Mouse (Mus musculus): Measurements from ENCODE around the gene Prrt3.

Prrt3 gene

DNA sequence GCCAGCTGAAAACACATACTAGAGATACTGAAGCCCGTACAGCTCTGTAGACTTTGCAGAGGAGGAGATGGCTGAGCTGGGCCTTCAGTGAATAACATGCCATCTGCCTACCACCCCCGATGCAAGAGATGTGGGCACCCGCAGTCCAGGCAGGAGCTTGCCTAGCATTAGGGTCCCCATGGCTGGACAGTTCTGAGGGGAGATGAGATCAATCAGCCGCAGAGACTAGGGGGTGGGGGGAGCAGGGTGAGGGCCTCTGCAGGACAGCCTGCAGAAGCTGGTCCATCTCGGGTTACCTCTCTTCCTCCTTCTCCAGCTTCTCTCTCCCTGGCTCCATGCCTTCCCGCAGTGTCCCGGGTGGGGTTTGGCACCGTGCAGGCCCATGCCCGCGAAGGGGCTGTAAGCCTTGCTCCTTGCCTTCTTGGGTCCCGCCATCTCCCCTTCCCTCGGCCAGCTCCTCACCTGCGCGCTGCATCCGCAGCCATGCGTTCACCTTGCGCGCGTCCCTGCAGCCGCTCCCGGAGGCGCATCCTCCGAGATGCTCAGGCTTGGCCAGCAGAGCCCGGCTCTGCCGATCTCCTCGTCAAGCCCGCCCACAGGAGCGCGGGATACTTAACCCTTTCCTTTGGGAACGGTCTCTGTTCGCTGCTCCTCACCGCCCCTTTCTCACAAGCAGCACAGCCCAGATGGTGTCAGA, at the start of gene Prrt3:
Gene Prrt3, minus strand, starts transcription at position 544 of the 697 bp plus-strand sequence.
- DNase-seq (ENCODE audit: low read depth, low spot score) = peak; percentile 54

DNA sequence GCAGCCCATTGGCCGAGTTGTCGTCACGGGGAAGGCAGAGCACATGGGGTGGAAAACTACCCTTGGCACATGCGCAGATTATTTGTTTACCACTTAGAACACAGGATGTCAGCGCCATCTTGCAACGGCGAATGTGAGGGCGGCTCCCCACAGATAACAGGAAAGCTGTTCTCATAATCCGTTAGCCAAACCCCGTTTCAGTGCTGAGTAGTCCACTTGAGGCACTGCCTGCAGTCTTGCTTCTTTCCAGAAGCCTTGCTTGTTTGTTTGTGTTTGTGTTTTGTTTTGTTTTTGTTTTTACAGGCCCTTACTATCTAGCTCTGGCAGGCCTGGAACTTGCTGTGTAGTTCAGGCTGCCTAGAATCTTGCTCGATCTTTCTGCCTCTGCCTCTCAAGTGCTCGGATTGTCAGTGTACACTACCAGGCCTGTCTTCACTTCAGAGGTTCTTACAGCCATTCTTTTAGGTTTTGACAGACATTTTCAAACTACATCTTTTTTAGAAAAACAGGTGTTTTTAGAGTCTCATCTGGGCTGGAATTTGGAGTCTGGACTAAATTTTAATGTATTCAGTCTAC, 42.3 kb upstream of the Prrt3 start:
- DNase-seq (ENCODE audit: low read depth, low spot score) = no peak

DNA sequence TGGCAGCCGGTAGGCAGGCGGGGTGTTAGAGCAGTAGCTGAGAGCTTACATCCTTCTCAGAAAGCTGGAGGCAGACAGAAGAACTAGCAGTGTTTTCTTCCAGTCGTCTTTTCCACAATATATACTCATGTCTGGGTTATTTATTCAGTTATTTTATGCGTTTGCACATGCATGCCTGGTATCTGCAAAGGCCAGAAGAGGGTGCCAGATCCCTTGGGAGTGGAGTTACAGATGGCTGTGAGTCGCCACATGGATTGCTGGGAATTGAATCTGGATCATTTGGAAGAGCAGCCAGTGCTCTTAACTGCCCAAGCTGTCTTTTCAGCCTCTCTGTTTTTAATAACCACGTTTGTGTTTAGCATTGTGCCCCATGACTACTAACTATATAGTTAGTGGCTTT, 39.9 kb upstream of the Prrt3 start:
- no peak for DNase-seq (ENCODE audit: low read depth, low spot score)

DNA sequence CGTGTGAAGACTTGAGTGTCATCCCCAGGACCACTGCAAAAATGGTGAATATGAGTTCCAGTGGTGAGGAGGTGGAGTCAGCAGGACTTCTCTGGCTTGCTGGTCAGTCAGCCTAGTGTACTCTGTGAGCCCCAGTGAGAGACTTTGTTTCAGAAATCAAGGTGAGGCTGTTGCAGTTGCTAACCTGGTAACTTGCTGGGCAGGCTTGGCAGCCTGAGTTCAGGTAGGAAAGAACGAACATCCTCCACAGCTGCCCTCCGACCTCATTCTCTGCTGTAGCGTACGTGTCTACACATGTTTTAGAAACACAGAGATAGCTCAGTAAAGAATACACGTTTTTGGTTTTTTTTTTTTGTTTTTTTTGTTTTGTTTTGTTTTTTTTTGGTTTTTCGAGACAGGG, 33.2 kb upstream of the Prrt3 start:
- no peak for DNase-seq (ENCODE audit: low read depth, low spot score)

DNA sequence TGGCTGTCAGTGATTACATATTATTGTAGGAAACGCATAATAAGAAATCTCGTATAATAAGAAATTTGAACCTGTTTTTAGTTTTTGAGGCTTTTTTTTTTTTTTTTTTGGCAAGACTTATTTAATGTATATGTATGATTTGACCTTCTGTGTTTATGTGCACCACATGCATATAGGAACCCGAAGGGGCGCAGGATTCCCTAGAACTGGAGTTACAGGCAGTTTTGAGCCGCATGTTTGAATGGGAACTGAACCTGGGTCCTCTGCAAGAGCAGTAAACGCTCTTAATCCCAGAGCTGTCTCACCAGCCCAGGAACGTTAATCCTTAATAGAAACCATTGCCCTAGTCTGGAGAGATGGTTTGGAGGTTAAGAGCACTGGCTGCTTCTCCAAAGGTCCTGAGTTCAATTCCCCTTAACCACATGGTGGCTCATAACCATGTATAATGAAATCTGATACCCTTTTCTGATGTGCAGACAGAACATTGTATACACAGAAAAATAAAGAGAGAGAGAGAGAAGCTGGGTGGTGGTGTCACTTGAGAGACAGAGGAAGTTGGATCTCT, 30.2 kb upstream of the Prrt3 start:
- DNase-seq (ENCODE audit: low read depth, low spot score) = no peak

DNA sequence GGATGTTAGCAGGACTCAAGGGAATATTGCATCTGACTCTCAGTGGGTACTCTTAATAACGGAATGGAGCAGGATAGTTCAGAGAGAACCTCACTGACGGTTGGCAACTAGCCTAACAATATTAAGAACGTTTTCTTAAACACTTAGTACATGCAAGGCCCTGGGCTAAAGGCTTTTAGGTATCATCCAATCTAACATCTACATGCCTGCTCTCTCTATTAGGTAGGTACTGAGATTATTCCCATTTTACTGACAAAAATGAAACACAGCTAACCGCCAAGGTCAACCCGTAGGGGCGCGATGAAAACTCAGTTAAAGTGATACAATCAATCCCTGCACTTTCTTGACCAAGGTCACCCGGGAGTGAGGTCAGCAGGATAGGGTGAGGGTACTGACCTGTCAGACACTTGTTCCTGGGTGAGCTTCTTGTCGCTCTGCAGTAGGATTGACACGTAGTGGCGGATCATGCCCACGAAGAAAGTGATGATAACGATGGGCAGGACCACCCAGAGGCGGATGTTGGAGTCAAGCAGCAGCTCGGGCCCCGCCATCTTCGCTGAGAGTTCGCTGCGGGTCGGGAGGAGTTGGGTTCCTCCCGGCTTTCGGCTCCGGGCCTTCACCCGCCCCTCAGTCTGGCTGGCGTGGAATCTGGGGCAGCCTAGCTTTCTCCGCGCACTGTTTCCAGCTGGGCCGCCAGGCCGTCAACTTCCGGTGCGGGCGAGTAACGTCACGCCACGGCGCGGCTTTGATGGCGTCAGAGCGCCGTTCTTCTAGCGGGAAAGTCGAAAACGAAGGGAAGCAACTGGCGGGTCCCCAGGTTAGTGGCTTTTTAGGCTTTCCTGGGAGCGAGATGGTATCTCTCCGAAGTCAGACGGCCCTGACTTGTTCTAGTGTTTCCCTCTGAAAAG, 29.5 kb upstream of the Prrt3 start, which contains the start of the genes Emc3 and Fancd2:
Gene Emc3, minus strand, starts transcription at position 721 of the 908 bp plus-strand sequence.
Gene Fancd2, plus strand, starts transcription at position 751 of the 908 bp plus-strand sequence.
- DNase-seq (ENCODE audit: low read depth, low spot score) = peak; percentile 94

DNA sequence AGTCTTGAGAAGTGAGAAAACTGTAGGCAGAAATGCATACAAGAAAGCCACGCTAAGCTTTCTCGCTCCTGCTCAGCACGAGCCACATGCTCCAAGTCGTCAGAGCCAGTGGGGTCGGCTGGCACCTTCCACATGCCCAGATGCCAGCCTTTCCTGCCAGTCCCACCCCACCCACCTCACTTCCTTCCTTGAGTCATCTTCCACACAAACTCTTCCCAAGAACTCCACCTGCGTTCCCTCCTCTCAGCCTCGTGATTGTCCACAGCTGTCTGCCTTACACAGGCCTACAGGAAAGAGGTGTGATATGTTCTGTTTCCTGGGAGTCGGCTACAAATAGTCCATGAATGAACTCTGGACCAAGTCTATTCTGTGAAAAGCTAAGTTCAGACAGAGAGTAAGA, 21.7 kb upstream of the Prrt3 start:
- no peak for DNase-seq (ENCODE audit: low read depth, low spot score)

DNA sequence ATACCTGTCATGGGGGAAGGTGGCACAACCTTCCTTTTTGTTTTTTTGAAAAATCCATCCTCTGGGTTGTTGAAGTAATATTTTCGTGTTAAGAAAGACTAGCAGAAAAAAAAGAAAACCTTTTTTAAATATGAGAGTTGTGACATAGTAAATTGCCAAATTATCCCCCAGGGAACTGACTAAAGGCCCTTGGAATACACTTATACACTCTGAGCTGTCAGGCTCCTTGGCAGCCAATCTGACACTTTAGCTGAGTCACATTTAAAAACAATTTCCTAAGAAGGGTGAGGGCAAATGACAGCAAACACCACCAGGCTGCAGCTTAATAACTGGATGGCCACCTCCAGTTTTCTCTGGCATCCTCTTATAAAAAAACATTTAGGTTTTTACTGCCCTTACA, 20.6 kb upstream of the Prrt3 start:
- no peak for DNase-seq (ENCODE audit: low read depth, low spot score)

DNA sequence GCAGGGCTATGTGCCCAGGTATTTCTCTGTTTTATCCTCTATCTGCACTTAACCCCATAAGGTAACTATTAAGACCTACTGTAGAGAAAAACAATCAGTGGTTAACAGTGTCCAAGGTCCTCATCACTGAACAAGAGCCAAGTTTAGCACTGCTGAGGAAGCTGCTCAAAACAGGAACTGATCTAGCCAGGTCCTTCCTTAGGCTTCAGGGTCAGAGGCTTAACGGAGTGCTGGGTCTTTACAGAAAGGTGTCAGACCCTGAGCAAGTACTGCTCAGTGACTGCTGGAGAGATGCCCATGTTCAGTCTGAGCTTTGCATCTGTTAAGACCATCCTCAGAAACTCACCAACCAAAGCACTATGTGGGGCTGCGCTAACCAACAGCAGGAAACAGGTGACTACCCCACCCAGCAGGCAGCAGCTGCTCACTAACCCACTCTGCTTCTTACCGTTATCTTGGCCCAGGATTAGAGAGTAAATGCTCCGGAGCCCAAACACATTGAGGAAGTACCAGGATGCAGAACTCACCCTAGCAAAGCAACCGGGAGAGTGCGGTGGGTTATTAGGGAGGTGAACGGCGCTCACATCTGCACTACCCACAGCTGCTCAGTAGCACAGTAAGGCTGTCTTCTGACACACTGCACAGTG, 15.8 kb upstream of the Prrt3 start:
- DNase-seq (ENCODE audit: low read depth, low spot score) = no peak

DNA sequence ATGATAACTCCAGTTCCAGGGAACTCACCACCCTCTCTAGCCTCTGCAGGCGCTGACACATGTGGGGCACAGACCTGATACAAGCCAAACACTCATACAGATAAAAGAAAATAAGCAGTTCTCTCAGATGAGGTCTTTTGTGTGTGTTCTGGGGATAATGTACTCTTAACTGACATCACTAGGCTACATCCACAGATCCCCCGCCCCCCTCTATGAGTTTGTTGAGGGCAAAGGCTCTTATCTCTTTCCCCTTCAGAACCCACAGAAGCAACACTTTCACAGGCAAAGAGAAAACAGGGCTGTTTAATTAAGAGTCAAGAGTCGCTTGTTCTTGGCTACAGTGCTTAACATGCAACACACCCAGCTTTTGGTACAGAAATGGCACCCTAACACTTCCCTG, 12.9 kb upstream of the Prrt3 start:
- DNase-seq (ENCODE audit: low read depth, low spot score) = no peak

DNA sequence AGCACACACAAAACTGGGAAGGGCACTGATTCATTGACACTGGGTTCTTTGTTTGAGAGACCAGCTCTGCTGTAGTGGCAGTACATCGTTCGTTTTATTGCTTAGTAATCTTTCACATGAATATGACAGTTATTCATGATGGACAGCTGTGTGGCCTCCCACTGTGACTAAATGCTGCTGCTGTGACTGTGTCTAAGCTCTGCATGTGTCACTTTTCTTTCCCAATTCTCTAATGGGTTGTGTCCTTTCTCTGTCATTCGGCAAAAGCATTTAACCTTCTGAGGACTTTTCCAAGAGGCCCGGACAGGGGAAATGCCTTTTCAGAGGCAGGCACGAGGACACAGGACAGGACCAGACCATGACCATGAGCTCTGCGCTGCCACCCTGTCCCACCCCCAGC, 12.2 kb upstream of the Prrt3 start:
- DNase-seq (ENCODE audit: low read depth, low spot score) = no peak

DNA sequence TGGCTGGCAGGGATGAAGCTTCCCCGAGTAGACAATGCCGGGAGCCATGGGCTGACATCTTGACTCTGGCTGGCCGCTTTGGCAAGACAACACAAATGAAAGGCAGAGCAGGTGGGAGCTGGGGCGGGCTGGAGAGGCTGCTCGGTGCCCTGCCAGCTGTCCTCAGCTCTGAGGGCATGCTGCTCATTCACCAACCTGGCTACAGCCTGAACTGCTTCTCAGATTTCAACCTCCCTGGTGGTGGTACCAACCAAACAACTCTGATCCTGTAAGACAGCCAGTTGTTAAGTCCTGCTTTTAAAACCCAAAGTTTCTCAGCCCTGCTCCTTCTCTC, 7.2 kb upstream of the Prrt3 start:
- no peak for DNase-seq (ENCODE audit: low read depth, low spot score)

DNA sequence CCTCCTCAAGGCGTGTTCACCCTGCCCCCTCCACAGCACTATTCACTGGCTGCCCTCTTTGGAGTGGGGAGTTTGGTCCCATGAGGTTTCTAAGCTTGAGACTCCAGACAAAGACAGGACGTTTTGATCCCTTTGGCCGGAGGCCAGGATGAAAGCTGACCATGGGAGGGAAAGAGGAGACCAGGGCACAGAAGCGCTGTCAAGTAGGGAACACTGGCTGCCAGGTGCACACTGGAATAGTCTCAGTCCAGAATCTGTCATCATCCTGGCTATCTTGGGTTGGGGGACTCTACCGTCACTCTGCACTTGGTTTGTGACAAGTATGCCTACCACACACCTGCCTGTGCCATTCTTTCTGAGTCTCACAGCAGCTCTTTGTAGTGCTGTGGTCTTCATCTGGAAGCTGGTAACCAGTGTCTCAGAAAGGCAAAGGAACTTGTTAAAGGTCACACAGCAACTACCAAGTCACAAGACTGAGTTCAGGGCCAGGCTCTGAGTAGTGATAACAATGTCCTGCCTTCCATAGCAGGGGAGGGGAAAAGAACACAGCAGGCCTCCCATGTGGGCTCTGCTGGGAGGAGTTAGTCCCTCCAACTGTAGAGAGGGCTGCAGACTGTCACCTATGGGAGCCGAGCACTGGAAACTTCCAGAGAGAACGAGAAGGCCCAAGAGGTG, 6.7 kb upstream of the Prrt3 start:
- DNase-seq (ENCODE audit: low read depth, low spot score) = no peak

DNA sequence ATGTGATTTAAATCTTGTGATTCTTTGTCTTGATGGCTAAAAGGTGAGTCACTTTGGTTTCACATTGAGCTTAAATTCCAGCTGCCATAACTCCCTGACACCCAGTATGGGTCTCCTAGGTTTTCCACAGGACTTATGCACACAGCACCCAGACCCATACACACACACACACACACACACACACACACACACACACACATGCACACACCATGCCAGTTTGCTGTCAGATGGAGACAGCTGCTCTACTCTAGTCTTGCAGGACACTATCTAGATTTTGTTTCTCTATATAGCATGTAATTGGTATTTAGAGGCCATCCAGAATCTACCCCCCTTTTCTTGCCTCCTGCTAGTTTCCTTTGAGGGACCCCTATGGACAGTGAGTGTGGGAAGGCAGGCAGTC, 5.4 kb upstream of the Prrt3 start:
- DNase-seq (ENCODE audit: low read depth, low spot score) = no peak

DNA sequence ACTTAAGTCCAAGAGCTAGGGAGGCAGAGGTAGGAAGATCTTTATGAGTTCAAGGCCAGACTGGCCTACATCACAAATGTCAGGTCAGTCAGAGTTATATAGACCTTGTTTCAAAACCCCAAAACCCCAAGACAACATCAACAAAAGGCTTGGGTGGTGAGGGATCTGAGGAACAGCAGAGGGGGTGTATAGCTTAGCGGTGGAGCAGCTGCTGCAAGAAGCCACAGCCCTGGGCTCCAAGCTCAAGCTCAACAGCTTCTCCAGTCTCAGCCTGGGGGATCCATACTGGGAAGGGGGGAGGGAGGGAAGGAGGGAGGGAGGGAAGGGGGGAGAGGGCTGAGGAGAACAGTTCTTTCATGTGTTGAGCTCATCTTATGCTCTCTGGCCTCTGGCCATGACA, 4.0 kb upstream of the Prrt3 start:
- DNase-seq (ENCODE audit: low read depth, low spot score) = no peak

DNA sequence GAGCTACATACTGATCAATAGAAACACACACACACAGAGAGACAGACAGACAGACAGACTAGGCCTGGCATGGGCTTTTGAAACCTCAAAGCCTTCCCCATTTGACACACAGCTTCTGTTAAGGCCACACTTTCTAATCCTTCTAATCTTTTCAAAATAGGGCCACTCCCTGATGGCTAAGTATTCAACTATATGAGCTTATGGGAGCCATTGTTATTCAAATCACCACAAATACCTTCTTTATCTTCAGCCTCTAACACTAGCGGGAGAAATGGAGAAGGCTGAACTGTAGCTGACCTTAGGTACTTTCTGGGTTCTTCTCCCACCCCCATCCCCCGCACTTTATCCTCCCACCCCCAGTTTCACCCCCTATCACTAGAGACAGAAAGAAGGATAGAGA, 1.1 kb upstream of the Prrt3 start:
- no peak for DNase-seq (ENCODE audit: low read depth, low spot score)

DNA sequence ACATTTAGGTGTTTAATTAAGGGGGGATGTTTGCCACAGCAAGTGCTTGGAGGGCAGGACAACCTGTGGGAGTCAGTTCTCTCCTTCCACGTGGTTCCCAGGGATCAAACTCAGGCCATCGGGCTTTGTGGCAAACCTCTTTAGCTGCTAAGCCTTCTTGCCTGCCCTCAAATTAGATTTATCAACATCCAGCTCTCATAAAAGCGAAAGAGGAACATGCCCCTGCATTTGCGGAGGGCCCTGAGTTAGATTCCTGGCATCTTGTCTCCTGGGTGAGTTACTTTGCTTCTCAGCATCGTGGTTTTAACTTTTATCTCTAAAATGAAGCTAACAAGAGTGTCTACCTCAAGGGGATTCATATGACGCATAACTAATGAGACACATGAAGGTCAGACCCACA, 2.4 kb downstream of the Prrt3 start:
- DNase-seq (ENCODE audit: low read depth, low spot score) = no peak

DNA sequence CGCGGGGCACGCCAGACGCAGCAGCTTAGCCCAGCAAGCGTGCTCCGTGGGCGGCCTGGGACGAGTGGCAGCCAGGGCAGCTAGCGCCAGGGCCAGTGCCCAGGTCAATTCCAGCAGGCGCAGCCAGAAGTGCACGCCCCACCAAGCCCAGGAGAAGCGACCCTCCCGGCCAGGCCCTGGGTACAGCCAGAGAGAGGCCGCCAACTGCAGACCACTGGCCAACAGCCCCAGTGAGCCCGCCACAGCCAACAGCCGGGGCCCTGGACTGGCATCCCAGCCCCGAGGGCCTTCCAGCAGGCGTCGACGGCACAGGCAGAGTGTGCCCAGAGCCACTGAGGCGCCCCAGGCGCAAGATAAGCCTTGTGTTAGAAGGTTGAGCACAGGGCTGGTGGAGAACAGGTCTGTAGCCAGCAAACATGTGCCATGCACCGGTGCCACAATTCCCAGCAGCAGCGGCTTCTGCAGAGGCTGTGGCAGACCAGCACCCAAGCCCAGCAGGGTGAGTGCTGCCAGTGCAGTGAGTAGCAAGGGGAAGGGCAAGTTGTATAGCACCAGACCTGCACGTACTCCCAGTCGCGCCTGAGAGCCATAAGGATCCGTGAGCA, 6.6 kb downstream of the Prrt3 start:
- no peak for DNase-seq (ENCODE audit: low read depth, low spot score)

DNA sequence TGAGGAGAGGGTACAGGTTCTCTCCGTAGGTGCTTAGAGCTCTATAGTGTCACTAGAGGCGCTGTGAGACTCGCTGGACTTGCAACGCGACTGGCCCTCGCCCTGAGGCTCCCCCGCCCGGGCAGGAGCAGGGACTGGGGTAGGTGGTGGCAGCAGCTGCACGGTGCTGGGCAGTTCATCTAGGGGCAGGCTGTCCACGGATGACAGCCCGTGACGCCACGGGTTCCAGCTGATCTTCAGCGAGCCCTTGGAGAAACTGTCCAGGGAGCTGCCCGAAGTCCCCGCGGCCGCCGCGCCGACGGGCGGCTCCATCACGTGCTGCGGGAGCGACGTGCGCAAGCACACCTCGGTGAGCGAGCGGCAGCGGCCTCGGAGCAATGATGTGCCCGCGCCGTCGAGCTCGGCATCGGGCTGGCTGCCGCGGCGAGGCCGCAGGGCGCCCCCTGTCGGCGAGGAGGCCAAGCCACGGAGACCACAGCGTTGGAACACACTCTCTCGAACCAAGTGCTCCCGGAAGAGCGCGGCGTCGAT, 7.4 kb downstream of the Prrt3 start:
- DNase-seq (ENCODE audit: low read depth, low spot score) = peak; percentile 85

DNA sequence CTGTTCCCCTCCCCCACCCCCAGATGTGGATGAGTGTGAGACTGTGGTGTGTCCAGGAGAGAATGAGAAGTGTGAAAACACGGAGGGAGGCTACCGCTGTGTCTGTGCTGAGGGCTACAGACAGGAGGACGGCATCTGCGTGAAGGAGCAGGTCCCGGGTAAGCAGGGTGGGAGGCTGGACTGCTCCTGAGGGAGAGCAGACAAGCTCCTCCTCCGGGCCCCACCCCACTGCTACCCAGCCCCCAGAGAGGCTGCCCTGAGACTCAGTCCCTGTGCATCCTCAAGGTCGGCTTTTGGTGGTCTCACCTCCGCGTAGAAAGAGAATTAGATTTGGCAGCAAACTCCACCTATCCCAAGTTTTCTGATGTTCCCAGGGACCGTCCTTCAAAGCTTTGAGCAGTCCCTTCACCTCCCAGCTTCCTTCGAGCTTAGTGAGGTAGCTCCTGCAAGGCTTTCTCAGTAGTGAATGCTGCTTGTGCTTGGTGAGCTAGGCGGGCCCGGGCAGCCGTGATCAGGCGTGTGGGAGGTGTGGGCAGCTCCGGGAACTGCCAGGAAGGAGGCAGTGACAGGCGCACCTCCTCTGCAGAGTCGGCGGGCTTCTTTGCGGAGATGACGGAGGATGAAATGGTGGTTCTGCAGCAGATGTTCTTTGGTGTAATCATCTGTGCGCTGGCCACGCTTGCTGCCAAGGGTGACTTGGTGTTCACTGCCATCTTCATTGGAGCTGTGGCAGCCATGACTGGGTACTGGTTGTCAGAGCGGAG, 9.4 kb downstream of the Prrt3 start:
- no peak for DNase-seq (ENCODE audit: low read depth, low spot score)

Data from mesoderm, embryonic 11.5 days (tissue).